Mouse (Mus musculus) embryonic facial prominence, embryonic 15.5 days (tissue): Measurements from ENCODE around the gene Clec3a. TPM values are rescaled to one million over a fixed set of nuclear protein-coding genes. Genes with fewer than 3 reads are reported as not detected.

ENCODE experiments used
- ATAC-seq: fragments of 200-750 bp; cut with Nextera tagmentation; 2 replicates; pipeline ENCODE4 v1.8.0; 2017; ENCODE audit warnings: low read depth, moderate TSS enrichment; ENCODE audit not compliant: insufficient number of reproducible peaks, low FRiP score, low TSS enrichment
- H3K27ac ChIP-seq: fragments of 300-500 bp; sonication (generic); replicated peaks from 2 replicates; pipeline ENCODE4 v1.5.1; 2015; ENCODE audit warnings: mild to moderate bottlenecking, inconsistent platforms
- H3K27me3 ChIP-seq: fragments of 300-500 bp; sonication (generic); 2 replicates; pipeline ENCODE4 v1.6.1; 2015; ENCODE audit warnings: inconsistent platforms
- H3K36me3 ChIP-seq: fragments of 300-500 bp; sonication (generic); 2 replicates; pipeline ENCODE4 v1.6.1; 2015; ENCODE audit warnings: mild to moderate bottlenecking, inconsistent platforms
- H3K4me1 ChIP-seq: fragments of 300-500 bp; sonication (generic); 2 replicates; pipeline ENCODE4 v1.6.1; 2015; ENCODE audit warnings: inconsistent platforms
- H3K4me2 ChIP-seq: fragments of 300-500 bp; sonication (generic); replicated peaks from 2 replicates; pipeline ENCODE4 v1.6.1; 2015; ENCODE audit warnings: mild to moderate bottlenecking, inconsistent platforms
- H3K4me3 ChIP-seq: fragments of 300-500 bp; sonication (generic); replicated peaks from 2 replicates; pipeline ENCODE4 v1.5.1; 2015; ENCODE audit warnings: mild to moderate bottlenecking, inconsistent platforms
- H3K9ac ChIP-seq: fragments of 300-500 bp; sonication (generic); 2 replicates; pipeline ENCODE4 v1.6.1; 2015; ENCODE audit warnings: inconsistent platforms
- H3K9me3 ChIP-seq: fragments of 300-500 bp; sonication (generic); replicated peaks from 2 replicates; pipeline ENCODE4 v1.6.1; 2016; ENCODE audit warnings: inconsistent platforms
- WGBS: fragments of 180-500 bp; shearing (Covaris S2); methylation state at CpG from one replicate; pipeline ENCODE4 v1.1.7; 2015; 5-methylcytosine and 5-hydroxymethylcytosine counted together
- polyA plus RNA-seq: library from polyadenylated mRNA; unstranded; fragments of >200 nt; fragmentation: Nextera tagmentation; extraction: Ambion mirVana; gene quantifications from 2 replicates; pipeline ENCODE4 v1.2.1, GENCODE M21; 2015

Clec3a gene
- 0.62 and 1.6 TPM in 2 replicates for polyA plus RNA-seq

DNA sequence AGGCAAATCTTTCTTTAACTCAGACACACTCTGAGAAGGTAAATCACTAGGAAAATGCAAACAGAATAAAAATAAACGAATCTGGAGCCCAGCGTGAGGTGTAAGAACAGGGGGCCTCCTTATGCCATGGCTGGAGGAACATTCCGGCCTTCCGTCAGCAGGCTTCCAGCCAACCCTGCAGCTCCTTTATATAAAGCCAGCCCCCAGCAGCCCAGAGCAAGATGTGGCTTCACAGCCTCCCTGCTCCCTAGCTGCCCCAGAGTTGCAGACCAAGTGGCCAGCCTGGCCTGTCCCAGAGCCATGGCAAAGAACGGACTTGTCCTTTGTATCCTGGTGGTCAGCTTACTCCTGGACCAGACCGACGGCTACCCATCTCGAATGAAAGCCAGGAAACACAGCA is at the start of gene Clec3a:
Gene Clec3a (plus strand): TSS at position 301 of the 400 bp plus-strand sequence.
- H3K27ac ChIP-seq: no peak within 1 kb of the TSS
- H3K4me3 ChIP-seq: no peak within 1 kb of the TSS
- H3K36me3 ChIP-seq: no peaks in the 10 kb centered on the region
- no peaks in the 10 kb centered on the region for H3K27me3 ChIP-seq
- WGBS: 81% methylated on average over 8 of the region's 8 CpGs
- no peaks in the 10 kb centered on the region for H3K4me1 ChIP-seq
- H3K9me3 ChIP-seq: no peaks in the 10 kb centered on the region
- no peak for ATAC-seq
- no peak within 1 kb of the TSS for H3K9ac ChIP-seq
- H3K4me2 ChIP-seq: no peak within 1 kb of the TSS

GRCm38 (mm10) chr8:114369038-114369976 is 48.6 kb upstream of the Clec3a start:
- Histone ChIP-seq H3K4me2 (no peak overlapping the region; the same call in 1 of the 2 replicates), H3K27me3 (no peaks in the 10 kb centered on the region)
- 31% methylated on average over 27 of the region's 27 CpGs for WGBS

DNA sequence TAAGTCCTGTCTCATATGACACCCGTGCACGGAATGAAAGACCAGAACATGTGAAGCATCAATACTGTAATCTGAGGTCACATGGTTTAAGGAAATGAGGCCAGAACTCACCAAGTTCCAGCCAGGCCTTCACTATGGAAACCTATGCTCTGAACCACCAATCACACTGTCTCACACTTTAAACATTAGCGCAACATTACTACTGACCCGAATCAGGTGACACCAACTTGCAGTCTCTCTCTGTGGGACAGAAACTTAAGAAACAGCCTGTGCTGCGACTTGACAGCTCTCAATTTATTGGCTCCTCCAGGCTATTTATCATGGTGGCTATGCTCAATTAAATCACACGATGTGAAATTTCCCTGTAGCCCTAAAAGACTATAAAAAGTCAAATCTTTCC is 43.5 kb upstream of the Clec3a start:
- ATAC-seq: no peak
- 77% methylated on average over 6 of the region's 6 CpGs for whole genome bisulfite sequencing
- no peak overlapping the region for H3K4me2 ChIP-seq

More at GRCm38 (mm10) chr8:114369038-114369976, 48.6 kb upstream of the Clec3a start:
- no peak for ATAC-seq
- Histone ChIP-seq H3K4me1 (no peaks in the 10 kb centered on the region), H3K4me3 (no peak overlapping the region), H3K36me3 (no peaks in the 10 kb centered on the region), H3K9me3 (no peaks in the 10 kb centered on the region), H3K27ac (no peak overlapping the region), H3K9ac (no peak overlapping the region)

DNA sequence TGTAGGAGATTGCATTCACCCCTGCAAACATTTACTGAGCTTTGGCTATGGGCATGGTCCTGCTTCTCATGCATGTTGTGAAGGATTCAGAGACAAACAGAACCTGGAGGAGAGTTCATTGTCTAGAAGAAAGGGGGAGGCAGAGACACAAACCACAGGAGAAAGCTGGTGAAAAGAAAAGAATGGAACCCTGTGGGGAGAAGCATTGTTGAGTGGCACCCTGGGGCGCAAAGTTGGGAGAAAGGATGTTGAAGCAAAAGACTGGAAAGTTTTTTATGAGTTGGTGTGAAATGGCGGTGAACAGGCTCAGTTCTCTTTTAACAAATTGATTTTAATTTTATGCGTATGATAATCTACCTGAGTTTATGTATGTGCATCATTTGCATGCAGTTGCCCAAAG is 33.7 kb upstream of the Clec3a start:
- Histone ChIP-seq H3K27me3 (no peaks in the 10 kb centered on the region), H3K4me1 (no peaks in the 10 kb centered on the region), H3K27ac (no peak overlapping the region), H3K4me3 (no peak overlapping the region), H3K4me2 (no peak overlapping the region), H3K36me3 (no peaks in the 10 kb centered on the region), H3K9ac (no peak overlapping the region), H3K9me3 (no peaks in the 10 kb centered on the region)
- no peak for ATAC-seq
- WGBS: 84% methylated on average over 3 of the region's 3 CpGs

More for the DNA sequence above, 43.5 kb upstream of the Clec3a start:
- H3K27me3 ChIP-seq: no peaks in the 10 kb centered on the region
- no peaks in the 10 kb centered on the region for H3K4me1 ChIP-seq
- H3K9ac ChIP-seq: no peak overlapping the region
- H3K4me3 ChIP-seq: no peak overlapping the region
- H3K36me3 ChIP-seq: no peaks in the 10 kb centered on the region
- no peaks in the 10 kb centered on the region for H3K9me3 ChIP-seq
- no peak overlapping the region for H3K27ac ChIP-seq

GRCm38 (mm10) chr8:114387494-114387893 is 30.4 kb upstream of the Clec3a start:
- Histone ChIP-seq H3K27ac (no peak overlapping the region), H3K36me3 (no peaks in the 10 kb centered on the region), H3K4me3 (no peak overlapping the region), H3K27me3 (no peaks in the 10 kb centered on the region), H3K4me2 (no peak overlapping the region), H3K4me1 (no peaks in the 10 kb centered on the region), H3K9me3 (no peaks in the 10 kb centered on the region), H3K9ac (no peak overlapping the region)
- ATAC-seq: no peak
- WGBS: 79% methylated on average over 4 of the region's 4 CpGs

GRCm38 (mm10) chr8:114390465-114391254 is 27.2 kb upstream of the Clec3a start:
- Histone ChIP-seq H3K4me1 (no peaks in the 10 kb centered on the region), H3K4me2 (no peak overlapping the region), H3K27ac (no peak overlapping the region), H3K4me3 (no peak overlapping the region), H3K9me3 (no peaks in the 10 kb centered on the region), H3K27me3 (no peaks in the 10 kb centered on the region), H3K9ac (no peak overlapping the region), H3K36me3 (no peaks in the 10 kb centered on the region)
- WGBS: 80% methylated on average over 12 of the region's 13 CpGs
- ATAC-seq: no peak

DNA sequence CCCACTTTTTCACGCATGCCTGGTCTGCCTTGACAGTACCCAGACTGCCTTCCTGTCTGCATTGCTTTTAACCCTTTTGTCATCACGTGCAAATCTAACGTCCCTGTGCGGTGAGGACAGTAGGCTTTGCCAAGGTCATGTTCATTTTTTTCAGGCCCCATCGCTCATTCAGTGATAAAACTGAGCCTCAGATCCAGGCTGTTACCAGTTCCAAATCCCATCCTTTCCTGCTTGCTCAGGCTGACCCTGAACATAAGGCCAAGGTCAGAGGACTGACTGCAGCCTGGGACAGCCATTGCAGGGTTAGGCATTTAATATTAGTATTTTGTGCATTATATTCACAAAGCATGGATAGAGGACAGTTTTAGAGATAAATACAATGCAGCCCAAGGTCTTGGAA is 19.6 kb upstream of the Clec3a start:
- H3K4me1 ChIP-seq: no peaks in the 10 kb centered on the region
- no peaks in the 10 kb centered on the region for H3K27me3 ChIP-seq
- no peak overlapping the region for H3K27ac ChIP-seq
- H3K9ac ChIP-seq: no peak overlapping the region
- no peaks in the 10 kb centered on the region for H3K36me3 ChIP-seq
- no peaks in the 10 kb centered on the region for H3K9me3 ChIP-seq
- no peak overlapping the region for H3K4me2 ChIP-seq
- 90% methylated on average over 5 of the region's 5 CpGs for WGBS
- no peak for ATAC-seq
- H3K4me3 ChIP-seq: no peak overlapping the region

- WGBS: 91% methylated on average over 5 of the region's 5 CpGs
- Histone ChIP-seq H3K36me3 (no peaks in the 10 kb centered on the region), H3K4me3 (no peak overlapping the region)
These were observed 18.6 kb upstream of the Clec3a start for GRCm38 (mm10) chr8:114399273-114399672.

GRCm38 (mm10) chr8:114401679-114402078 is 16.2 kb upstream of the Clec3a start:
- Histone ChIP-seq H3K4me1 (no peaks in the 10 kb centered on the region), H3K4me2 (no peak overlapping the region), H3K27me3 (no peaks in the 10 kb centered on the region), H3K9ac (no peak overlapping the region), H3K36me3 (no peaks in the 10 kb centered on the region), H3K27ac (no peak overlapping the region), H3K9me3 (no peaks in the 10 kb centered on the region), H3K4me3 (no peak overlapping the region)
- 63% methylated on average over 7 of the region's 7 CpGs for WGBS
- no peak for ATAC-seq

More at GRCm38 (mm10) chr8:114399273-114399672, 18.6 kb upstream of the Clec3a start:
- Histone ChIP-seq H3K4me1 (no peaks in the 10 kb centered on the region), H3K9ac (no peak overlapping the region), H3K27me3 (no peaks in the 10 kb centered on the region), H3K4me2 (no peak overlapping the region), H3K9me3 (no peaks in the 10 kb centered on the region), H3K27ac (no peak overlapping the region)
- ATAC-seq: no peak

DNA sequence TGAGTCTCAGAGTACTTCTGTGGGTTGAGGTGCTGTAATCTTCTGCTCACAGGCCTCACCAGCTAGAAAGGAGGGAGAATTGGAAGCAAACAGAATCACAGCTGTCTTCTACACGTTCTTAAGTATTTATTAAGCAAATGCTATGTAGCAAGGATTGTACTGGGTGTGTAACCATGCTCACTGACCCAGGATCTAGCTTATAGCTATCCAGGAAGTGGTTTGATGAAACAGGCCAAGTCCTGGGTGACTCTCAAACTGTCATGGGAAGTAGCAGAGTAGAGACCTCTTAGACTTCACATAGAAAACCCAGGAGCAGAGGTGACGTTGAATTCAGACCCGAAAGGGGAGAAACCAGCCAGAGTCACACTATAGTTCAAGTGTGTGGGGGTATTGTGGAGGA is 6.5 kb upstream of the Clec3a start:
- H3K9ac ChIP-seq: no peak overlapping the region
- H3K9me3 ChIP-seq: no peaks in the 10 kb centered on the region
- H3K4me3 ChIP-seq: no peak overlapping the region
- WGBS: 73% methylated on average over 3 of the region's 3 CpGs
- no peaks in the 10 kb centered on the region for H3K27me3 ChIP-seq
- H3K36me3 ChIP-seq: no peaks in the 10 kb centered on the region
- no peak for ATAC-seq
- no peak overlapping the region for H3K4me2 ChIP-seq
- H3K27ac ChIP-seq: no peak overlapping the region
- H3K4me1 ChIP-seq: no peaks in the 10 kb centered on the region

DNA sequence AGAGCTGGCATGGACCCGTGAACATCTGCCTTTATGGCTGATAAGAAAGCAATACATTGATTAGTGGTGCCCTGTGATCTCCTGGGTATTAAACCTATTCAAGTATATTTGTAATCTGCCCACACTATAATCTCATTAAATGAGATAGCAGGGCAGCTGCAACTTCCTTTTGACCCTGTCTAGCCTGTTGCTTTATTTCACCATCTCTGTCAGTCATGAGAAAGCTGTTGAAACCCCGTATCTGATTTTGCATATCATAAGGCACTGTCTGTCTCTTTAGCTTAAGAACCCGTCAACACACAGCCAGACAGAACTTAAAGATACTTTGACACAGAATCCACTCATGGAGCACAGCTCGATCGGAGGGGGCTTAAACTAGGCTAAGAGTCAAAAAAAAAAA is 600 bp downstream of the Clec3a start:
- no peak overlapping the region for H3K4me3 ChIP-seq
- ATAC-seq: no peak
- WGBS: 69% methylated on average over 5 of the region's 5 CpGs
- no peaks in the 10 kb centered on the region for H3K27me3 ChIP-seq
- H3K36me3 ChIP-seq: no peaks in the 10 kb centered on the region
- no peak overlapping the region for H3K27ac ChIP-seq
- no peaks in the 10 kb centered on the region for H3K4me1 ChIP-seq
- H3K9me3 ChIP-seq: no peaks in the 10 kb centered on the region
- no peak overlapping the region for H3K4me2 ChIP-seq
- H3K9ac ChIP-seq: no peak overlapping the region
